Mouse (Mus musculus) heart, embryonic 11.5 days (tissue): ENCODE results near the gene Hdac10. TPM values are rescaled to one million over a fixed set of nuclear protein-coding genes. Genes with fewer than 3 reads are reported as not detected.

Source experiments
- ATAC-seq: fragments of 200-750 bp; cut with Nextera tagmentation; replicated peaks from 2 replicates; pipeline ENCODE4 v1.8.0; 2017; ENCODE audit warnings: moderate library complexity; ENCODE audit not compliant: insufficient number of reproducible peaks, low FRiP score, low TSS enrichment
- H3K27ac ChIP-seq: fragments of 300-500 bp; sonication (generic); 2 replicates; pipeline ENCODE4 v1.5.1; 2014; ENCODE audit warnings: mild to moderate bottlenecking, low read depth, low read length
- H3K27me3 ChIP-seq: fragments of 300-500 bp; sonication (generic); 2 replicates; pipeline ENCODE4 v1.6.1; 2014; ENCODE audit warnings: mild to moderate bottlenecking, low read length, mixed read lengths; ENCODE audit not compliant: control insufficient read depth, insufficient read depth
- H3K36me3 ChIP-seq: fragments of 300-500 bp; sonication (generic); 2 replicates; pipeline ENCODE4 v1.6.1; 2014; ENCODE audit warnings: mild to moderate bottlenecking, low read length, moderate library complexity, mixed read lengths; ENCODE audit not compliant: control insufficient read depth, insufficient read depth
- H3K4me1 ChIP-seq: fragments of 300-500 bp; sonication (generic); 2 replicates; pipeline ENCODE4 v1.6.1; 2014; ENCODE audit warnings: low read length; ENCODE audit not compliant: control insufficient read depth, insufficient read depth
- H3K4me2 ChIP-seq: fragments of 300-500 bp; sonication (generic); 2 replicates; pipeline ENCODE4 v1.6.1; 2014; ENCODE audit warnings: mild to moderate bottlenecking, moderate library complexity
- H3K4me3 ChIP-seq: fragments of 300-500 bp; sonication (generic); 2 replicates; pipeline ENCODE4 v1.5.1; 2014; ENCODE audit warnings: low read depth, low read length
- H3K9ac ChIP-seq: fragments of 300-500 bp; sonication (generic); 2 replicates; pipeline ENCODE4 v1.6.1; 2014; ENCODE audit warnings: mild to moderate bottlenecking, low read depth, low read length, moderate library complexity
- H3K9me3 ChIP-seq: fragments of 300-500 bp; sonication (generic); replicated peaks from 2 replicates; pipeline ENCODE4 v1.6.1; 2016; ENCODE audit warnings: low read length; ENCODE audit not compliant: control insufficient read depth
- WGBS: fragments of 180-500 bp; shearing (Covaris S2); extraction: QIAGEN DNeasy Blood & Tissue Kit; methylation state at CpG from one replicate; pipeline ENCODE4 v1.1.7; 2014; ENCODE audit not compliant: insufficient replicate concordance; 5-methylcytosine and 5-hydroxymethylcytosine counted together
- polyA plus RNA-seq: library from polyadenylated mRNA; unstranded; fragments of >200 nt; fragmentation: Nextera tagmentation; extraction: Ambion mirVana; gene quantifications from 2 replicates; pipeline ENCODE4 v1.2.1, GENCODE M21; 2014

Gene Hdac10
- polyA plus RNA-seq, 1 experiment from 2014 or later = 10.5 TPM

- Histone ChIP-seq H3K4me2 (no peak overlapping the region), H3K27me3 (no peaks in the 10 kb centered on the region), H3K9me3 (no peaks in the 10 kb centered on the region), H3K9ac (no peak overlapping the region), H3K4me3 (no peak overlapping the region), H3K36me3 (peaks cover 2% of the 10 kb centered on the region; the same call in 1 of the 2 replicates), H3K4me1 (peaks cover 30% of the 10 kb centered on the region), H3K27ac (no peak overlapping the region)
- 86% methylated on average over 9 of the region's 9 CpGs for WGBS
- ATAC-seq = no peak
Measured at GRCm38 (mm10) chr15:89125351-89125750, 3.1 kb downstream of the Hdac10 start.

DNA sequence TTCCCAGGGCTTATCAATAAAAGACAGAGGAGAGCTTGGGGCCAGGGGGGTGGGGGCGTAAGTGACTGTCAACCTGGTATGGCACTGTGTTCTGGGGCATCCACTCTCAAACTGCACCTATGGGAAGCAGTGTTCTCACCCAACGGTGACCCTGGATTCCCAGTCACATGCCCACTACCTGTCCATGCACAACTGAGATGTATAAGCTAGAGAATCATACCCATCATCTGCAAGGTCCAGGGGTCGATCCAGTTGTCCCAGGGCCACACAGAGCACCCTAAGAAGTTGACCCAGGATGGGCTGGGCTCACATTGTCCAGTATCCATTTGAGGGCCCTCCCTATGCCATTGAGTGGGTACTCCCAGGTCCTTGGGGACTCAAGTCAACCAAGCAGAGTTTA, 4.2 kb downstream of the Hdac10 start:
- H3K27me3 ChIP-seq = no peaks in the 10 kb centered on the region
- no peak overlapping the region for H3K27ac ChIP-seq
- H3K36me3 ChIP-seq = 0 out of 2 replicates have a peak, but pooled peaks cover 2% of the 10 kb centered on the region
- WGBS = 90% methylated on average over 3 of the region's 3 CpGs
- no peak for ATAC-seq
- H3K9me3 ChIP-seq = no peaks in the 10 kb centered on the region
- H3K4me3 ChIP-seq = no peak overlapping the region
- no peak overlapping the region for H3K4me2 ChIP-seq
- H3K9ac ChIP-seq = no peak overlapping the region
- peaks cover 34% of the 10 kb centered on the region for H3K4me1 ChIP-seq

- peaks cover 31% of the 10 kb centered on the region for H3K4me1 ChIP-seq
- H3K9me3 ChIP-seq = no peaks in the 10 kb centered on the region
- H3K27ac ChIP-seq = peak overlapping the region; percentile 73
- peak overlapping the region; percentile 71 for H3K4me2 ChIP-seq
- H3K9ac ChIP-seq = peak overlapping the region; percentile 90
- H3K27me3 ChIP-seq = no peaks in the 10 kb centered on the region
- H3K4me3 ChIP-seq = peak overlapping the region; percentile 95
- no peak for ATAC-seq
- H3K36me3 ChIP-seq = 0 out of 2 replicates have a peak, but pooled peaks cover 2% of the 10 kb centered on the region
- 33% methylated on average over 11 of the region's 11 CpGs for WGBS
Measured at GRCm38 (mm10) chr15:89123595-89123994, 4.9 kb downstream of the Hdac10 start.

DNA sequence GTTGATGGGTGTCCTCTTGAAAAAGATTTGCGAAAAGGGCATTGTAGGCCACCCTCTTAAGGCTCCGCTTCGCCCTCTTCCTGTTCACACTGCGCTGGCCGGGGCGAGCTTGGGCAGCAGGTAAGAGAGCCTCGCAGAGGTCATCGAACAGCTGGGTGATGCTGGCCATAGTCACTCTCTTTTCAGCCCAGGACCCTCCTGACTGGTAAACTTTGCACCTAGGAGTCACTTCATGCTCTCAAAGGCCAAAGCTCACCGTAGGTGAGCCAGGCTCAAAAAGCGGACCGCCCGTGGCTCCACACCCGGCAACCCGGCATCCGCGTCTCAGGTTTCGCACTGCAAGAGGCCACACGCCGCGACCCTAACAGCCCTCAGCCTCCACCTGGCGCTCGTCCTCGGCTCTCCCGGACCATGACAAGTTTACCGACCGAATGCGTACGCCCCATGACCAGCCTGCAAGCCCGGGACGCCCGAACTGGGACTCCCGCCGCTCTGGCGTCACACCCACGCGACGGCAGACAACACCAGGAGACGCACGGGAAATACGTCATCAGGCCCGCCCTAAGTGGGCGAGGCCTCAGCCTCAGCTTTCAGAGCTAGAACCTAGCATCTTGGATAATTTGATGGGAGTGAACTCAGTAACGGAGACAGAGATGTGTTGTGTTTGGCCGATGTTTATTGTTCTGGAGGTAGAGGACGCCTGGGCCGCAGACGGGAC, 5.7 kb downstream of the Hdac10 start, which contains the start of gene Tubgcp6:
Tubgcp6 (minus strand) TSS at position 464 of the 718 bp plus-strand sequence.
- Histone ChIP-seq H3K4me1 (peaks cover 28% of the 10 kb centered on the region), H3K27ac (peak within 1 kb of the TSS; percentile 73), H3K27me3 (no peaks in the 10 kb centered on the region), H3K9ac (peak within 1 kb of the TSS; percentile 90), H3K36me3 (0 out of 2 replicates have a peak, but pooled peaks cover 2% of the 10 kb centered on the region), H3K4me2 (peak within 1 kb of the TSS; percentile 71), H3K4me3 (peak within 1 kb of the TSS; percentile 95), H3K9me3 (no peaks in the 10 kb centered on the region)
- peak; percentile 78 for ATAC-seq
- under 1% methylated on average over 47 of the region's 47 CpGs for WGBS

DNA sequence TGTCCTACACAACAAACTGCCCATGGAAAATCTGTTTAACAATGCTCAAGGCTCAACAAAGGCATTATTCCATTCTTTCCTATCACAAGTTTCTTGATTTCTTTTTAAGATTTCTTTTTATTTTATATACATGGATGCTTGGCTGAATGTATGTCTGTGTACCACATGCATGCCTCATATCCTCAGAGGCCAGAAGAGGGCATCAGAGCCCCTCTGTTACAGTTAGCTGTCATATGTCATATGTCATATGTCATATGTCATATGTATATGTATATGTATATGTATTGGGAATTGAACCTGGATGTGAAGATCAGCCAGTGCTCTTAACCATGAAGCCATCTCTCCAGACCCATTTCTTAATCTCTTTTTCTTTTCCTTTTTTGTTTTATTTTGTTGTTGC, 10.5 kb downstream of the Hdac10 start:
- Histone ChIP-seq H3K9ac (no peak overlapping the region), H3K4me2 (no peak overlapping the region), H3K4me3 (no peak overlapping the region), H3K36me3 (peaks cover 13% of the 10 kb centered on the region), H3K27me3 (no peaks in the 10 kb centered on the region), H3K9me3 (no peaks in the 10 kb centered on the region), H3K27ac (no peak overlapping the region), H3K4me1 (peaks cover 20% of the 10 kb centered on the region)
- no peak for ATAC-seq

DNA sequence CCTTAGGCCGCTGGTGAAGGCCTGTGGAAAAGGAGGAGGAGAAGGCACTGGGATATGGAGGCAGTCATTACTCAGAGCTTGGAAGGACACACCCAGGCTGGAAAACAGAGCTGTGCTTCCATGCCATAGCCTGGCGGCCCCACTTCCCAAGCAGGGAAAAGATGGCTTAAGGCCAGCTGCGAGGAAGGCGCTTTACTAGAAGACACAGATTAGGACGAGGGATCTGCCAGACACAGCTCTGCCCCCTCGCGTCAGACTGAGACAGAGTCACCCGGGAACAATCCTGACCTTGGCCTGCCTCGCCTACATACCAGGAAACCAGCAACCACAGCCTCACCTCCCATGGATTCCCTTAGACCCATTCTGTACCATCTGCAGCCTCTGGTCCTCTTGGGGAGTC, 18.4 kb downstream of the Hdac10 start:
- no peak for ATAC-seq
- Histone ChIP-seq H3K27me3 (no peaks in the 10 kb centered on the region), H3K9me3 (no peaks in the 10 kb centered on the region), H3K4me2 (no peak overlapping the region), H3K27ac (no peak overlapping the region), H3K4me3 (no peak overlapping the region), H3K9ac (no peak overlapping the region), H3K36me3 (peaks cover 26% of the 10 kb centered on the region), H3K4me1 (no peaks in the 10 kb centered on the region)
- WGBS = 78% methylated on average over 9 of the region's 9 CpGs

GRCm38 (mm10) chr15:89106976-89107375, 21.5 kb downstream of the Hdac10 start:
- Histone ChIP-seq H3K27ac (no peak overlapping the region), H3K4me3 (no peak overlapping the region), H3K9me3 (no peaks in the 10 kb centered on the region), H3K9ac (no peak overlapping the region), H3K4me1 (no peaks in the 10 kb centered on the region), H3K4me2 (no peak overlapping the region), H3K36me3 (peaks cover 42% of the 10 kb centered on the region), H3K27me3 (no peaks in the 10 kb centered on the region)
- WGBS = 100% methylated on average over 1 of the region's 1 CpGs
- no peak for ATAC-seq

DNA sequence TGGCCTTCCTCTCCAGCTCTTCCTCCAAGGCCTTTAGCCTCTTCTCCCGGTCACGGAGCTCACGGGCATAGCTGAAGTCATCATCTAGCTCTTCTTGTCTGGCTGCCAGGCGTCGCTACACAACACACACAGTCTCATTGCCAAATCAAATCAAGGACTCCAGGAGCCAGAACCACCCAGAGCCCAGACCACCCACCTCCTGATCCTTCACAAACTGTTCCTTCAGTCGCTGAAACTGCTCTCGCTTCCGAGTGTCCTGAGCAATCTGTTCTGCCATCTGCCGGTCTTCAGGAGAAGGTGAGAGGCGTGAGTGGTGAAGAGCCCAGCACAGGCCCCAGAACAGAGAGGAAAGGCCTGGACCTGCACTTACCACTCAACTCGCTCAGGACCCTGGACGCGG, 22.4 kb downstream of the Hdac10 start:
- H3K9me3 ChIP-seq = no peaks in the 10 kb centered on the region

DNA sequence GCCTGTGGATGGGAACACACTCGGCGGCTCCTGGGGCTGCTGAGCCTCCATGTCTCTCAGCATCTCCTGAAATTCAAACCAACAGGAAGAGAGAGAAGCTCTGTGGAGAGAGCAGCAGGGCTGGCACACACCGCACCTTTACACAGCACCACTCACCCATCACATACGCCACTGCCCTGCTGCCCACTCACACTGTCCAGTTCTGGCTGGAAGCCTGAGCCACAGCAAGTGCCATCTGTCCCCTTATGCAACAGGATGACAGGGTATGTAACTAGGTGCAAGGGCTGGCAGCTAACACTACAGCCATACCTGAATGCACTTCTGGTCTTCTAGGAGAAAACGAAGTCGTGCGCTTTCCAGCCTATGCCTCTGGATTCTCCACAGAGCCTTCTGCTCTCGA, 24.1 kb downstream of the Hdac10 start:
- H3K36me3 ChIP-seq = peaks cover 49% of the 10 kb centered on the region
- no peak for ATAC-seq

More for the DNA sequence above, 22.4 kb downstream of the Hdac10 start:
- Histone ChIP-seq H3K4me1 (no peaks in the 10 kb centered on the region), H3K36me3 (peaks cover 46% of the 10 kb centered on the region), H3K27ac (no peak overlapping the region), H3K9ac (no peak overlapping the region), H3K4me3 (no peak overlapping the region), H3K27me3 (no peaks in the 10 kb centered on the region), H3K4me2 (no peak overlapping the region)
- no peak for ATAC-seq
- WGBS = 89% methylated on average over 13 of the region's 13 CpGs

More for the DNA sequence above, 24.1 kb downstream of the Hdac10 start:
- Histone ChIP-seq H3K4me1 (no peaks in the 10 kb centered on the region), H3K27me3 (no peaks in the 10 kb centered on the region), H3K9me3 (no peaks in the 10 kb centered on the region), H3K27ac (no peak overlapping the region), H3K4me3 (no peak overlapping the region), H3K4me2 (no peak overlapping the region), H3K9ac (no peak overlapping the region)
- 91% methylated on average over 8 of the region's 8 CpGs for WGBS
